Mouse (Mus musculus) cortical plate, adult 2 months (tissue): ENCODE results near the gene Rtbdn. TPM values are rescaled to one million over a fixed set of nuclear protein-coding genes. Genes with fewer than 3 reads are reported as not detected.

Source experiments
- H3K27ac ChIP-seq: fragments of 200-500 bp; 2 replicates; pipeline ENCODE4 v1.5.1; 2012; ENCODE audit warnings: low read length, control low read depth, inconsistent platforms; ENCODE audit not compliant: insufficient read depth
- H3K4me1 ChIP-seq: fragments of 200-500 bp; 2 replicates; pipeline ENCODE4 v1.6.1; 2011; ENCODE audit warnings: low read length; ENCODE audit not compliant: control insufficient read depth, insufficient read depth
- H3K4me3 ChIP-seq: fragments of 200-500 bp; 2 replicates; pipeline ENCODE4 v1.5.1; 2011; ENCODE audit warnings: mild to moderate bottlenecking, low read length, control low read depth; ENCODE audit not compliant: insufficient read depth
- CTCF ChIP-seq: fragments of 200-500 bp; IDR thresholded peaks from 2 replicates; pipeline ENCODE4 v1.5.1; 2011; ENCODE audit warnings: mild to moderate bottlenecking, control low read depth, low read length; ENCODE audit not compliant: insufficient read depth; ENCODE audit errors: extremely low read depth
- POLR2A ChIP-seq: fragments of 200-500 bp; IDR thresholded peaks from 2 replicates; pipeline ENCODE4 v1.6.1; 2011; ENCODE audit warnings: mild to moderate bottlenecking, low read length, control low read depth; ENCODE audit not compliant: insufficient read depth; ENCODE audit errors: extremely low read depth
- polyA plus RNA-seq: library from polyadenylated mRNA; depleted of rRNA; stranded (reverse); fragments of >200 nt; gene quantifications from 2 replicates; pipeline ENCODE4 v1.2.3, GENCODE M21; 2012

Gene Rtbdn
- polyA plus RNA-seq, 1 experiment: 6.1 TPM

- Histone ChIP-seq H3K4me3 (peak overlapping the region; percentile 63), H3K4me1 (peaks cover 11% of the 10 kb centered on the region), H3K27ac (no peak overlapping the region)
- TF ChIP-seq POLR2A (0 out of 2 replicates have a peak, but pooled peaks have one; percentile 12), CTCF (no peak)
Observed at GRCm38 (mm10) chr8:84934860-84935259, 11.9 kb upstream of the Rtbdn start.

GRCm38 (mm10) chr8:84935489-84935888 lies 11.3 kb upstream of the Rtbdn start:
- TF ChIP-seq CTCF (no peak), POLR2A (no peak)
- Histone ChIP-seq H3K4me3 (peak overlapping the region; percentile 63), H3K27ac (no peak overlapping the region), H3K4me1 (peaks cover 11% of the 10 kb centered on the region)

GRCm38 (mm10) chr8:84936041-84936961 lies 10.5 kb upstream of the Rtbdn start:
- TF ChIP-seq CTCF (no peak), POLR2A (no peak)
- Histone ChIP-seq H3K4me3 (peak overlapping the region; percentile 63), H3K4me1 (peaks cover 11% of the 10 kb centered on the region), H3K27ac (peak overlapping the region; percentile 97; the same call in 1 of the 2 replicates)

GRCm38 (mm10) chr8:84936962-84937546 lies 9.7 kb upstream of the Rtbdn start, which contains the start of gene Mast1:
Mast1 (minus strand) TSS chr8:84937359.
- Histone ChIP-seq H3K4me3 (peak within 1 kb of the TSS; percentile 63), H3K27ac (peak within 1 kb of the TSS; percentile 97), H3K4me1 (peaks cover 11% of the 10 kb centered on the region)
- no peak for TF ChIP-seq POLR2A
- peak; percentile 34; the same call in 1 of the 2 replicates for TF ChIP-seq CTCF

GRCm38 (mm10) chr8:84937620-84938485 lies 8.9 kb upstream of the Rtbdn start:
- Histone ChIP-seq H3K4me3 (peak overlapping the region; percentile 63), H3K4me1 (peaks cover 11% of the 10 kb centered on the region), H3K27ac (no peak overlapping the region)
- TF ChIP-seq POLR2A (no peak), CTCF (no peak)

GRCm38 (mm10) chr8:84943699-84944098 lies 3.1 kb upstream of the Rtbdn start:
- Histone ChIP-seq H3K4me3 (no peak overlapping the region), H3K27ac (no peak overlapping the region), H3K4me1 (no peaks in the 10 kb centered on the region)
- TF ChIP-seq POLR2A (no peak), CTCF (no peak)

GRCm38 (mm10) chr8:84944478-84945160 lies 2.2 kb upstream of the Rtbdn start:
- peak overlapping the region; percentile 37 for H3K4me3 ChIP-seq
- TF ChIP-seq CTCF: no peak
- peak; percentile 32; the same call in 1 of the 2 replicates for TF ChIP-seq POLR2A
- H3K27ac ChIP-seq: no peak overlapping the region
- no peaks in the 10 kb centered on the region for H3K4me1 ChIP-seq

GRCm38 (mm10) chr8:84945235-84945632 lies 1.6 kb upstream of the Rtbdn start:
- H3K27ac ChIP-seq: peak overlapping the region; percentile 58; the same call in 1 of the 2 replicates

More at GRCm38 (mm10) chr8:84945235-84945632, 1.6 kb upstream of the Rtbdn start:
- H3K4me3 ChIP-seq: peak overlapping the region; percentile 37
- TF ChIP-seq CTCF: no peak
- no peak for TF ChIP-seq POLR2A
- no peaks in the 10 kb centered on the region for H3K4me1 ChIP-seq
